Mouse (Mus musculus): Measurements from ENCODE around the gene Kifc3. TPM values are rescaled to one million over a fixed set of nuclear protein-coding genes. Genes with fewer than 3 reads are reported as not detected.
"Not testable (repeated sequence)": the region's sequence is repeated elsewhere in the genome, so short reads cannot be mapped to it uniquely, and the experiment has no call there.

Kifc3 gene
- polyA plus RNA-seq, 1 experiment from 2014 or later, result 8.9 TPM

DNA sequence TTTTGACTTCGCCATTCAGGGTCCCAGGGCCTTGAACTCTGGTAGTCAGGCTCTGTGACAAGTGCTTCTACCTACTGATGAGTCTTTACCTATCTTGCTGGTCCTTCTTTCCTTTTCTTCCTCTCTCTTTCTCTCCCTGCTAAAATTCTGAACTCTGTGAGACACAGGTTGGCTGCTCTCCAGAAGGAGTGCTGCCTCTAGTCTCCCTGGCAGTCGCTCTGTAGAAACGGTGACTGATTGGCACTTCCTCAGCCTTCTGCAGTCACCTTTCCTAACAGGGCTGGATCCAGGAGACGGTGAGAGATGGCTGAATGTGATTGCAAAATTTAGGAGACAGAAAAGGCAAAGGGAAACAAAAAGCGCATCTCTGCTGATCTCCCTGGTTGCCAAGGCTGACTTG, 30.2 kb downstream of the Kifc3 start:
- peak; percentile 53 for DNase-seq (ENCODE audit: low spot score)
- no peaks in the 10 kb centered on the region for H3K27me3 ChIP-seq (replicated peaks; ENCODE audit: control insufficient read depth, insufficient read depth, low read length)
- no peak for ATAC-seq
- no peak overlapping the region for H3K9ac ChIP-seq (ENCODE audit: low read length)
- no peak overlapping the region for H3K4me2 ChIP-seq (ENCODE audit: low read length)
- no peak overlapping the region for H3K4me3 ChIP-seq (ENCODE audit: low read depth, low read length)
- H3K9me3 ChIP-seq (replicated peaks; ENCODE audit: control insufficient read depth, low read length), result no peaks in the 10 kb centered on the region
- WGBS, result 52% methylated on average over 5 of the region's 5 CpGs
- no peaks in the 10 kb centered on the region for H3K36me3 ChIP-seq (ENCODE audit: control insufficient read depth, insufficient read depth, low read length)
- peaks cover 14% of the 10 kb centered on the region for H3K4me1 ChIP-seq (ENCODE audit: control insufficient read depth, insufficient read depth, low read length)
- 0 out of 2 replicates have a peak overlapping the region, but pooled peaks have one; percentile 4 for H3K27ac ChIP-seq (ENCODE audit: low read depth, low read length)

DNA sequence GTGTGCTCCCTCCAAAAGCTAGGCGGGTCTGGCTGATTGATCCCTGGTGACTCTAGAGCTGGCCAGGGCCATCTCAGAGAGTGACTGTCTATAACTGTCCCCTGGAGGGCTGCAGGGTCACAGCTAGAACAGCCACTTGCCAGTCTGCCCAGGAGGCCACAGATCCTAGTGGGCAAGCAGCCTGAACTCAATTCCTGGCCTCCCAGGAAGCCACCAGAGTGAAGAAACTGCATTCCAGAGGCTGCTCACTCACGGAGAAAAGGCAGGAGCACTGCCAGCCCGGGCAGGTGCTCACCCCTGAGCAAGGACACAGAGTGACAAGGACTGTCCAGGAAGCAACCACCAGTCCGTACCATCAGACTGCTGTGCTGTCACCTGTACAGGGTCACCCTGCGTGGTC, 34.9 kb downstream of the Kifc3 start:
- Histone ChIP-seq H3K36me3 (ENCODE audit: control insufficient read depth, insufficient read depth, low read length) (no peaks in the 10 kb centered on the region), H3K27me3 (replicated peaks; ENCODE audit: control insufficient read depth, insufficient read depth, low read length) (no peaks in the 10 kb centered on the region), H3K4me2 (ENCODE audit: low read length) (no peak overlapping the region), H3K4me3 (ENCODE audit: low read depth, low read length) (no peak overlapping the region), H3K9me3 (replicated peaks; ENCODE audit: control insufficient read depth, low read length) (no peaks in the 10 kb centered on the region), H3K27ac (ENCODE audit: low read depth, low read length) (no peak overlapping the region), H3K4me1 (ENCODE audit: control insufficient read depth, insufficient read depth, low read length) (no peaks in the 10 kb centered on the region), H3K9ac (ENCODE audit: low read length) (no peak overlapping the region)
- ATAC-seq, result no peak
- WGBS, result 69% methylated on average over 5 of the region's 5 CpGs
- no peak for DNase-seq (ENCODE audit: low spot score)

DNA sequence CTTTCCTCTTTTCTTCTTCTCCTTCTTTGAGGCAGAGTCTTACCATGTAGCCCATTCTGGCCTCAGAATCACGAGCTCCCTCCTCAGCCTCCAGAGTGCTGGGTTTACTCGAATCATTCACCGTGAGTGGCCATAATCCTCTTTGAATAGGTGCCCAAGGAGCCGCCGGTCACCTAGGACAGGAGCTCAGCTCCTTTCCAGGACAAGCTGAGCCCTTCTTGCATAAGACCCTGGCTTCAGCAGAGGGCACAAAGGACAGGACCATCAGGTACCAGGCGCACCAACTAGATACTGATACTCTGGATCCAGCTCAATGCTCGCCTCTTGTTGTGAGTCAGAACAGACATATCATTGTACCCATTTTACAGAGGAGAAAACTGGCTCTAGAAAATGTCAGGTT, 36.2 kb downstream of the Kifc3 start:
- Histone ChIP-seq H3K4me3 (ENCODE audit: low read depth, low read length) (no peak overlapping the region), H3K9me3 (replicated peaks; ENCODE audit: control insufficient read depth, low read length) (no peaks in the 10 kb centered on the region), H3K9ac (ENCODE audit: low read length) (no peak overlapping the region), H3K4me1 (ENCODE audit: control insufficient read depth, insufficient read depth, low read length) (no peaks in the 10 kb centered on the region), H3K27ac (ENCODE audit: low read depth, low read length) (no peak overlapping the region), H3K36me3 (ENCODE audit: control insufficient read depth, insufficient read depth, low read length) (no peaks in the 10 kb centered on the region), H3K4me2 (ENCODE audit: low read length) (no peak overlapping the region), H3K27me3 (replicated peaks; ENCODE audit: control insufficient read depth, insufficient read depth, low read length) (no peaks in the 10 kb centered on the region)
- 46% methylated on average over 7 of the region's 7 CpGs for WGBS
- no peak for ATAC-seq
- DNase-seq (ENCODE audit: low spot score), result no peak

DNA sequence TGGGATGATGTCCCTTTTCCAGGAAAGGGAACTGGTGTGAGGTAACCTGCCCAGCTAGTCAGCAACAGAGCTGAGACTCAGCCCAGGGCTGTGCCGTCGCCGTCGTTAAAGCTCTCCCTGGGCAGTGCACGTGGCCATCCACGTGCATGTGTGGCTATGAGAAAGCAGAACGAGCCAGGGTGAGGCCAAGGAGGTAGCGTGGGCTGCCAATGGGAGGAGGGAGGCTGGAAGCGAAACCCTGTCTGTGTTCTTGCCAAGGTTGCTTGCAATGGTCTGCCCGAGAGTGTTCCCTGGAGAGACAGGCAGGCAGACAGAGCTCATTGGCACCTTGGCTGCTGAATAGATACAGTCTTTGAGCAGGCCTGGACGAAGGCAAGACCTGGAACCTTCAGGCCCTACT, 36.7 kb downstream of the Kifc3 start:
- 54% methylated on average over 11 of the region's 11 CpGs for WGBS
- no peak overlapping the region for H3K4me2 ChIP-seq (ENCODE audit: low read length)
- H3K27me3 ChIP-seq (replicated peaks; ENCODE audit: control insufficient read depth, insufficient read depth, low read length), result no peaks in the 10 kb centered on the region
- H3K9me3 ChIP-seq (replicated peaks; ENCODE audit: control insufficient read depth, low read length), result no peaks in the 10 kb centered on the region
- H3K36me3 ChIP-seq (ENCODE audit: control insufficient read depth, insufficient read depth, low read length), result no peaks in the 10 kb centered on the region
- DNase-seq (ENCODE audit: low spot score) (peak; percentile 31), ATAC-seq (no peak)
- no peaks in the 10 kb centered on the region for H3K4me1 ChIP-seq (ENCODE audit: control insufficient read depth, insufficient read depth, low read length)
- H3K9ac ChIP-seq (ENCODE audit: low read length), result no peak overlapping the region
- H3K4me3 ChIP-seq (ENCODE audit: low read depth, low read length), result no peak overlapping the region
- H3K27ac ChIP-seq (ENCODE audit: low read depth, low read length), result no peak overlapping the region

DNA sequence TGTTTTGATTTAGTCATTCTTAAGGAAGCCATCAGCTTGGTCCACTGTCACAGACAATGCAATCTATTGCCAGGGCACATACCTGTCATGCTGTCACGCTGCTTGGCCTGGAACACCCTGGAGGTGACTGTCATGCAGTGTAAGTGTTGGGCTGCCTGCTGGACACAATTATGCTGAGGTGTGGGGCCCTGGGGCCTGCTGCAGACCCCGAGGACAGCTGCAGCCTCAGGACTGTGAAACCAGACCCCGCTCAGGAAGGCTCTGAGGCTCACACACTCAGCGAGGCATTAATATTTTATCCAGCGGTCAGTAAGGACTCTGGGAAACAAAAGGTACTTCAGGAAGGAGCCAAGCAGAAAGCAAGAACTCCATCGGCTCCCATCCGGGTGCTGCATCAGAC, 38.1 kb downstream of the Kifc3 start:
- Histone ChIP-seq H3K4me1 (ENCODE audit: control insufficient read depth, insufficient read depth, low read length) (no peaks in the 10 kb centered on the region), H3K4me3 (ENCODE audit: low read depth, low read length) (no peak overlapping the region), H3K36me3 (ENCODE audit: control insufficient read depth, insufficient read depth, low read length) (no peaks in the 10 kb centered on the region), H3K27me3 (replicated peaks; ENCODE audit: control insufficient read depth, insufficient read depth, low read length) (no peaks in the 10 kb centered on the region), H3K4me2 (ENCODE audit: low read length) (no peak overlapping the region), H3K27ac (ENCODE audit: low read depth, low read length) (no peak overlapping the region), H3K9me3 (replicated peaks; ENCODE audit: control insufficient read depth, low read length) (no peaks in the 10 kb centered on the region), H3K9ac (ENCODE audit: low read length) (no peak overlapping the region)
- DNase-seq (ENCODE audit: low spot score) (no peak), ATAC-seq (no peak)
- 49% methylated on average over 7 of the region's 7 CpGs for WGBS

DNA sequence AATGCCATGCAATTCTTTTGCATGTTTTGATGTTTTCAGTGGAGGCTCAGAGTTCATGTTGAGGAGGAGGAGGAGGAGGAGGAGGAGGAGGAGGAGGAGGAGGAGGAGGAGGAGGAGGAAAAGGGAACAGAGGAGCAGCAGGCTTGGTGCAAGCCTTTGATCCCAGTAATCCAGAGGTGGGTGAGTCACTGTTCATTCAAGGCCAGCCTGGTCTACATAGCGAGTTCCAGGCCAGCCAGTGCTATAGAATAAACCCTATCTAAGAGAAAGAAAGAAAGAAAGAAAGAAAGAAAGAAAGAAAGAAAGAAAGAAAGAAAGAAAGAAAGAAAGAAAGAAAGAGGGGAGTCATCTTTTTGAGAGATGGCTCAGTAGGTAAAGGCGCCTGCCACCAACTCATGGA, 38.6 kb downstream of the Kifc3 start:
- H3K9me3 ChIP-seq (replicated peaks; ENCODE audit: control insufficient read depth, low read length); H3K4me3 ChIP-seq (ENCODE audit: low read depth, low read length); H3K27ac ChIP-seq (ENCODE audit: low read depth, low read length); H3K9ac ChIP-seq (ENCODE audit: low read length); ATAC-seq; H3K4me1 ChIP-seq (ENCODE audit: control insufficient read depth, insufficient read depth, low read length); DNase-seq (ENCODE audit: low spot score); H3K27me3 ChIP-seq (replicated peaks; ENCODE audit: control insufficient read depth, insufficient read depth, low read length); H3K4me2 ChIP-seq (ENCODE audit: low read length); H3K36me3 ChIP-seq (ENCODE audit: control insufficient read depth, insufficient read depth, low read length): not testable (repeated sequence)
- WGBS, result 82% methylated on average over 2 of the region's 2 CpGs

DNA sequence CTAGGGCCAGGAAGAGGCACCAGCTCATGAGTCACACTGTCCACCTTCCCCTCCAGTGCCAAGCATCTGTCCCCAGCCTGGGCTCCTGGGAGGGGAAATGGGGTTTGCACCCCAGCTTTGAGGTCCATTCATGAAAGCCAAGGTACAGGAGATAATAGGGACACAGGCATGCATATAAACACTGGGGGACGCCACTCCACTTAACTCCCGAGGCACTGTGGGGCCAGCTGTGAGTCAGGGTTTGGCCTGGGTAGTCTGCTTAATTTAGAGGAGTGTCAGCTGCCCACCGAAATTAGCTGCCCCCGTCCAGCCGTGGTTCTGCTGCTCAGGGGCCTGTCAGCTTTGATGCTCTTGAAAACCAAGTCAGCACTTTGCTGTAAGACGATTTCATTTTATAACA, 39.8 kb downstream of the Kifc3 start:
- ATAC-seq (no peak), DNase-seq (ENCODE audit: low spot score) (no peak)
- Histone ChIP-seq H3K27me3 (replicated peaks; ENCODE audit: control insufficient read depth, insufficient read depth, low read length) (no peaks in the 10 kb centered on the region), H3K9me3 (replicated peaks; ENCODE audit: control insufficient read depth, low read length) (no peaks in the 10 kb centered on the region), H3K4me2 (ENCODE audit: low read length) (no peak overlapping the region), H3K27ac (ENCODE audit: low read depth, low read length) (no peak overlapping the region), H3K36me3 (ENCODE audit: control insufficient read depth, insufficient read depth, low read length) (no peaks in the 10 kb centered on the region), H3K4me1 (ENCODE audit: control insufficient read depth, insufficient read depth, low read length) (no peaks in the 10 kb centered on the region), H3K9ac (ENCODE audit: low read length) (no peak overlapping the region), H3K4me3 (ENCODE audit: low read depth, low read length) (no peak overlapping the region)
- 72% methylated on average over 6 of the region's 6 CpGs for whole genome bisulfite sequencing

DNA sequence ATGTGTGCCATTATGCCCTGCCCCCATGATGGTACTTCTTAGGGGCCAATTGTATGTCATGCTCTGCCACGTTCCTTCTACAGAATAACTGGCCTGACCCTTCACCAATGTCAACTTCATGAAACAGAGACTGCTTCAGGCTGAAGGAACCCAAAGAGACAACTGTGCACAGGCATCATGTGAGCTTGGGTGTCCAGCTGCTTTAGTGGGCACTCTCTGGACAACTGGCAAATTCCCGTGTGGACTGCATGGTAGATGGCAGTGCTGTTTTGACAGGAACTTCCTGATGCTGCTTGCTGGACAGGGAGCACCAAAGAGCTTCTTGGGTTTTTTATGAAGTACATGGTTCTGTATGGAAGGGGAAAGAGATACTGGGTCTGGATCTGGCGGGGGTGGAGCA, 43.3 kb downstream of the Kifc3 start:
- DNase-seq (ENCODE audit: low spot score), result no peak

DNA sequence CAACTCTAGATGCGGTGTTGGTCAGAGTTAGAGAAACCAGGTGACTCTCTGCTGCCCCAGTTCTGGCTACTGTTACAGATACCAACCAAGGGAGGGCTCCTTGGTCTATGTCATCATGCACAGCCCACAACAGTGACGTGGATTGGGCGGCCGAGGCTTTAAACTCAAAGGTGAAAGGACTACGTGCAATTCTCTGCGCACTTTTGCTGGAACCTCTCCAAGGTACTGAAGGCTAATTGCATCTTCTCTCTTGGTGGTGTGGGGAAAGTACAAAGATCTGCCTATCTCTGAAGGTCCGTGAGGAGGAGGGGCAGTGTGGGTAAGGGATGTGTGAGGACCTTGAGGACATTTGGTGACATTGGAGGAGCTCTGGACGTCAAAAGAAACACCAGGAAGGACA, 44.0 kb downstream of the Kifc3 start:
- Histone ChIP-seq H3K27ac (ENCODE audit: low read depth, low read length) (no peak overlapping the region), H3K4me1 (ENCODE audit: control insufficient read depth, insufficient read depth, low read length) (no peaks in the 10 kb centered on the region), H3K4me2 (ENCODE audit: low read length) (no peak overlapping the region), H3K27me3 (replicated peaks; ENCODE audit: control insufficient read depth, insufficient read depth, low read length) (no peaks in the 10 kb centered on the region), H3K4me3 (ENCODE audit: low read depth, low read length) (no peak overlapping the region), H3K9ac (ENCODE audit: low read length) (no peak overlapping the region), H3K9me3 (replicated peaks; ENCODE audit: control insufficient read depth, low read length) (no peaks in the 10 kb centered on the region), H3K36me3 (ENCODE audit: control insufficient read depth, insufficient read depth, low read length) (no peaks in the 10 kb centered on the region)
- no peak for DNase-seq (ENCODE audit: low spot score)
- WGBS, result 81% methylated on average over 8 of the region's 8 CpGs
- no peak for ATAC-seq

More for the DNA sequence above, 43.3 kb downstream of the Kifc3 start:
- no peaks in the 10 kb centered on the region for H3K9me3 ChIP-seq (replicated peaks; ENCODE audit: control insufficient read depth, low read length)
- H3K27me3 ChIP-seq (replicated peaks; ENCODE audit: control insufficient read depth, insufficient read depth, low read length), result no peaks in the 10 kb centered on the region
- no peak overlapping the region for H3K27ac ChIP-seq (ENCODE audit: low read depth, low read length)
- H3K9ac ChIP-seq (ENCODE audit: low read length), result no peak overlapping the region
- no peaks in the 10 kb centered on the region for H3K4me1 ChIP-seq (ENCODE audit: control insufficient read depth, insufficient read depth, low read length)
- H3K4me3 ChIP-seq (ENCODE audit: low read depth, low read length), result no peak overlapping the region
- no peaks in the 10 kb centered on the region for H3K36me3 ChIP-seq (ENCODE audit: control insufficient read depth, insufficient read depth, low read length)
- WGBS, result 76% methylated on average over 3 of the region's 3 CpGs
- no peak for ATAC-seq
- H3K4me2 ChIP-seq (ENCODE audit: low read length), result no peak overlapping the region

All from forebrain, embryonic 14.5 days (tissue).